Mouse (Mus musculus) embryonic stem cell, embryonic (primary cell): ENCODE measurements around the gene Abhd16a.

Source experiments
- CTCF ChIA-PET, 4 experiments: fragments of 300-600 bp in 2 of 4; fragments of 350-600 bp in 2 of 4; sonication (Branson Sonifier 250); formaldehyde crosslinking; loops; one replicate each; lab custom pipeline; 2022; ENCODE audit warnings: inconsistent platforms in 2 of 4; lab: Charles Lee
- POLR2A ChIA-PET, 4 experiments: fragments of 300-600 bp in 2 of 4; fragments of 350-600 bp in 2 of 4; sonication (Branson Sonifier 250); formaldehyde crosslinking; loops; one replicate each; lab custom pipeline; 2022; ENCODE audit warnings: antibody characterized with exemption in 4 of 4, inconsistent platforms in 1 of 4; lab: Charles Lee

Gene Abhd16a

DNA sequence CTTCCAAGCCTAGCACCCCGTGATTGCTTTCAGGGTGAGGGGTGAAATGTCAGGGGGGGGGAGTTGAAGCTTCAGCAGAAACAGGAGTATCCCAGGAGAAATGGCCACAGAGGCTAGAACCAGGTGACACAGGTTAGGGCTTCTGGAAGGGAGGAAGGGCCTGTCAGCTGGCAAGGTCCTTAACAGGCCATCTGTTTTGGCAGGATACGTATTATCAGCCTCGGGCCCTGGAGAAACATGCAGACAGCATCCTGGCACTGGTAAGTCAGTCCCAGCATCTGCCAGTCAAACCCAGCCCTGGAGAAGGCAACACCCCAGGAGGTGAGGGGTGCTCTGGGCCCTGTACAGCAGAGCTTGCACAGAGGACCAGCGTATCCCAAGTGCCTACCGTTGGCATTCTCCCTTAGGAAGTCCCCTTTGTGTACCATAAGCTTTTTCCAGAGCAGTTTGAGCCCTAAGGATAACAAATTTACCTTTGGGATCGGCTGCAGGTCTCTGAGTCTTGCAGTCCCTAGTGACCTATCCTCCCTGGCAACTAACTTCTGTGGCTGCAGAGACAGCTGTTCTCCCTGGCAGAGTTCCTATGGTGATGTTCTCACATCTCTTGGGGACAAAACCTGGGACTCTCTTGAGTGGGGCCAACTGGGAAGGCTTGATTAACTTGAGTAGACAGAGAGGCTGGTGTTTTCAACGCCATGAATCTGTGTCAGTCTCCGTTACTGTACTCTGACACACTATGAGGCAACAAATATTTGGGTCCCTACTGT, 1.3 kb downstream of the Abhd16a start:
- ChIA-PET CTCF (interaction anchor here in 2 of 4 experiments (0.7 to 1.1 kb wide), 2 partner anchors 78 to 79 kb away, joined by 3 read pairs; no protein-coding TSS in a partner anchor), POLR2A (interaction anchor here in 1 of 4 experiments (0.6 to 3.1 kb wide), 4 partner anchors 10 to 64 kb away, joined by 3 to 11 read pairs (median 4); partner anchors contain the start of genes Csnk2b, Gpank1 and Ly6g6e)

DNA sequence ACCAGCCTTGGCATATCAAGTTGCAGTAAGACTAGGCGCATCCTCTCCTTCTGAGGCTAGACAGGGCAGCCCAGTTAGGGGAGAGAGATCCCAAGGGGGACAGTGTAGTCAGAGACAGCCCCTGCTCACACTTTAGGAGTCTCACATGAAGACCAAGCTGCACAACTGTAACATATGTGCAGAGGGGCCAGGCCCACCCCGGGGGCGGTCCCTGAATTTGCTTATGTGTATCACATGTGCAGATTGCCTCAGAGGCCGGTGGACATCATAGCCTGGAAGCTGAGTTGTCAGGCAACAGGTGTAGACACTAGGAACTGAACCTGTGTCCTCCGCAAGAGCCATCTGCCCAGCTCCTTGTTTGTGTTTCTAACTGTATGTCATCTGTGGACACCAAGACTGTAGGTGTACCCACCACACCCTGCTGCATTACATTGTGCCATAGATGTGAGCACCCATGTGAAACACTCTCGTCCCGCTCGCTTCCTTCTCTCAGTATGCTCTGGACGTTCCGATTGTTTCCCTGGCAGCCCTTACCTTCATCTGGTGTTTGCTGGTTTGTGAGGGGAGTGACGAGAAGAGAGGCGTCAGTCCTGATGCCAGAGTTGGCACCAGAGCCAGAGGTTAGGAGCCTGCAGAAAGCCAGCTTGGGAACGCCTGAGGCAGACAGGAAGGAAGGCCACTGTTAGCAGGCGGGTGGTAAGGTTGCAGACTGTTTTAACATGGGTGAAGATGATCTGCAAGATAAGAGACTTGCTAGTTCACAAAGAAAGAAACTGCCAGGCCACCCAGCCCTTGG, 3.5 kb downstream of the Abhd16a start:
- ChIA-PET POLR2A (interaction anchor here in 2 of 4 experiments (0.5 to 1.5 kb wide), 3 partner anchors 14 to 140 kb away, joined by 3 read pairs; no protein-coding TSS in a partner anchor), CTCF (interaction anchor here in 2 of 4 experiments (0.6 to 1.0 kb wide), 2 partner anchors 76 kb away, joined by 3 read pairs; no protein-coding TSS in a partner anchor)

DNA sequence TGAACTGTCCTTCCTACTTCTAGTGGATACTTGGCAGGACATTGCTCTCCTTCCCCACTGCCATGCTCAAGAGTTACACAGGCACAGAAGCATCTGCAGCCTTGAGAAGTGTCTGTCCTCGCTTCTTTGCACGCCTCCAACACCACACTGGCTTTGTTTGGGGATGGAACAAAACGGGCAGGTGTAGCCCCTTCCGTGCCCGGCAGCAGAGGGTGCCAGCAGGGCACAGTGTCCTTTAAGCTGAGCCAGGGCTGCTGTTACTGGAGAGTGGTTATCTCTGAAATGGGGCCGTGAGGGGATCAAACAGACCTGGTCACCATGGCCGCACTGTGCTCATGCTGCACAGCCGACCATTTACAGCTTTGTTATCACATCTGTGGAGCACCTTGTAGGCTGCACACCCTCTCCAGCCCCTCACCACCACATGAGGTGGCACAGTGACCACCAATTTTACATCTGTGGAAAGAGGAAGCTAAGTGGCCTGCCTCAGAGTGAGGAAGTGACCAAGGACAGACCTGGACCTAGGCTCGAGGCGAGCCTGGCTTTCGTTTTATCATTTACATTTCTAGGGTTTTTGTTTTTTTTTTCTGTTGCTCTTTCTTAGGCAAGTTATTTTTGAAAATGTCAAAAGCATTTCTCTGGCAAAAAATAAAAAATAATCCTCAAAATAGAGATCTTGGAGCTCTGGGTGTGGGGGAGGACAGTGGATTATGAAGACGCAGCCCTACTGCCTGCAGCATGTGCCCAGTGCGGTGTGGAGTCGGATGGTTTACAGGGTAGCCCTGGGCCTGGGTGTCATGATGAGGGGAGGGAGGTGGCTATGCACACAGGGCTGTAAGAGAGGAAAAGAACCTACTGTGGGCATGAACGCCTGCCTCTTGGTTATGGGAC, 5.7 kb downstream of the Abhd16a start:
- POLR2A ChIA-PET, result interaction anchor here in 3 of 4 experiments (0.7 to 1.6 kb wide), 8 partner anchors 11 to 143 kb away, joined by 3 to 4 read pairs (median 3); partner anchors contain the start of genes Csnk2b (in 1 of the 3), Ddah2 (in 1 of the 3), Gpank1 (in 1 of the 3) and Ly6g6e (in 1 of the 3)
- CTCF ChIA-PET, result no interaction called here

DNA sequence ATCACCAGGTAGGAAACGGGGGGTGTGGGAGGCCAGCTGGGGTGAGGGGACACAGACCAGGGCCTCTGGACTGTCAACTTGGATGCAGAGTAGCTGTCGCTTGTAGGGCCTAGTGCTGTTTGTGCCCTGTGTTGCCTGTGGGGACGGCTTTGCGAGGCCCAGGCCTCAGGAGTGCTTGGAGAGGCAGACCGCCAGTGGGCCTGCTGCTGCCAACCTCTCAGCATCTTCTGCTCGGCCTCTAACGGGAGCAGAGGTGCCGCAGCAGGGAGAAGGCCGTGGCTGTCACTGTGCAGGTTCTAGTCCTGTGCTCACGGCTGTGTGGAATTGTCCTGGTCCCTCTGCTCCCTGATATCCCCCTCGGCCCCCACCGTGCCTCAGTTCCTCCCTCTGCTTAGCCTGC, 7.5 kb downstream of the Abhd16a start:
- CTCF ChIA-PET, result interaction anchor here in 2 of 4 experiments (0.6 to 4.6 kb wide), 21 partner anchors 9 to 667 kb away, joined by 3 to 28 read pairs (median 4); partner anchors contain the start of genes Gpank1 (in 2 of the 2), Abhd16a (in 1 of the 2), Ly6g6f (in 1 of the 2) and Msh5 (in 1 of the 2)
- POLR2A ChIA-PET, result interaction anchor here in 3 of 4 experiments (0.5 to 2.6 kb wide), 36 partner anchors 8 to 146 kb away, joined by 3 to 13 read pairs (median 5); partner anchors contain the start of genes D17H6S53E (in 2 of the 3), Ly6g6e (in 2 of the 3), Sapcd1 (in 2 of the 3) and Abhd16a (in 1 of the 3)

DNA sequence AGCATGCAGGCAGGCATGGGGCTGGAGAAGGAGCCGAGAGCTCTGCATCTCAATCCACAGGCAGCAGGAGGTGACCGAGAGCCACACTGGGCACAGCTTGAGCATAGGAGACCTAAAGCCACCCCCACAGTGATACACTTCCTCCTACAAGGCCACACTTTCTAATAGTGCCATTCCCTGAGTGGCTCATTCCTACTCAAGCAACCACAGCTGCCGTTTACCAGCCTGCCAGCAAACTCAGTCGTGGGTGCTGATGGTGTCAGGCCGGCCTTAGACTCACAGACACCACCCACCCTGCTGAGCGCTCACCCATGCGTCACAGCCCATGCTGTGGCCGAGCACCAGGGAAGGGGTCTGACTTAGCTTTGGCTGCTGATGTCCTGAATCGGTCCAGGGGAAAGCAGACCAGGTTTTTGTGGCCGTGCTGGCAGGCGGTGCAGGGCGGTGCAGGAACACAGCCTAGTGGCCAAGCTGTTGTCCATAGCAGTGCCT, 8.1 kb downstream of the Abhd16a start:
- CTCF ChIA-PET, result interaction anchor here in 2 of 4 experiments (0.6 to 4.6 kb wide), 23 partner anchors 8 to 666 kb away, joined by 3 to 28 read pairs (median 4); partner anchors contain the start of genes Gpank1 (in 2 of the 2), Abhd16a (in 1 of the 2), Ly6g5c (in 1 of the 2) and Ly6g6f (in 1 of the 2)
- POLR2A ChIA-PET, result interaction anchor here in 3 of 4 experiments (0.5 to 2.6 kb wide), 44 partner anchors 8 to 147 kb away, joined by 3 to 13 read pairs (median 4); partner anchors contain the start of genes D17H6S53E (in 2 of the 3), Ddx39b (in 2 of the 3), Ly6g6e (in 2 of the 3) and Sapcd1 (in 2 of the 3)

DNA sequence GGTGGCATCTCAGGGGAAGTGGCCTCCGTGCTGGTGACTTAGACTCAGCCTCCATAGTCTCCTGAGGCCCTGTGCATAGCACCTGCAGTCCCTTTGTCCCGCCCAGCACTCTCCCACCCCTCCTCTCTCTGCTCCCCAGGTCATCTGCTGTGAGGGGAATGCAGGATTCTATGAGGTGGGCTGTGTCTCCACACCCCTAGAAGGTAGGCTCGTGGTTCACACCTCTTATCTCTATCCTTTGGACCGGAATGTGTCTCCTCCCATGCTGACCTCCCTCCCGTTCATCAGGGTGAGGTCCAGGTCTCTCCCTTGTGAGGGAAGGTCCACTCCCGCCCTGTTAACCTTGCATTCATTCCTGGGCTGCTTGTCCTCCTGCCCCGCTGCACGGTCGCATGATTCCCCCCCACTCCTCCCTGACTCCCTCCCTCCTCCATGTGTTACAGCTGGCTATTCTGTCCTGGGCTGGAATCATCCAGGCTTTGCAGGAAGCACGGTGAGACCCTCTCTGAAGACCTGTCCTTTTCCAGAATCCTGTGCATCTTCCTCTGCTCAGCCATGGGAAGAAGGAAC, 11.2 kb downstream of the Abhd16a start:
- ChIA-PET POLR2A (interaction anchor here in 3 of 4 experiments (0.5 to 4.7 kb wide), 12 partner anchors 10 to 148 kb away, joined by 3 to 13 read pairs (median 4); partner anchors contain the start of genes Apom (in 1 of the 3), Clic1 (in 1 of the 3), D17H6S53E (in 1 of the 3) and Ddah2 (in 1 of the 3)), CTCF (interaction anchor here in 2 of 4 experiments (0.6 to 4.6 kb wide), 4 partner anchors 13 to 149 kb away, joined by 5 to 28 read pairs (median 6); partner anchors contain the start of genes Abhd16a (in 1 of the 2) and Ly6g6f (in 1 of the 2))

DNA sequence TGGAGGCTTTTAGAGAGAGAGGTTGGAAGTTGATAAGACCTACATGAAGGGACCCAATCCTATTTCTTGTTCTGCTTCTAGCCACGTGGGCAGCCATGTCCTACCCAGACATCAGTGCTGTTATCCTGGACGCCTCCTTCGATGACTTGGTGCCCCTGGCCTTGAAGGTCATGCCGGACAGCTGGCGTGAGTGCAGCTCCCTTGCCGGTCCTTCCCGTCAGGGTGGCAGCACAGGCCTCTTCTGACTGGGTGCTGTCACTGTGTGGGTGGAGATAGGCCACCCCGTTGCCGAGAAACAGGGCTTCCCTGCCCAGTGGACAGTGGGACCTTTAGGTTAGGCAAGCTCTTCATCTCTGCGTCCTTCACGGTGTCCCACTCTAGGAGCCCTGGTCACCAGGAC, 12.1 kb downstream of the Abhd16a start:
- ChIA-PET POLR2A (interaction anchor here in 3 of 4 experiments (0.7 to 4.7 kb wide), 11 partner anchors 10 to 148 kb away, joined by 3 to 13 read pairs (median 5); partner anchors contain the start of genes Apom (in 1 of the 3), Csnk2b (in 1 of the 3), D17H6S53E (in 1 of the 3) and Gpank1 (in 1 of the 3)), CTCF (interaction anchor here in 2 of 4 experiments (0.8 to 1.6 kb wide), 4 partner anchors 11 to 80 kb away, joined by 3 to 5 read pairs (median 4); no protein-coding TSS in a partner anchor)

DNA sequence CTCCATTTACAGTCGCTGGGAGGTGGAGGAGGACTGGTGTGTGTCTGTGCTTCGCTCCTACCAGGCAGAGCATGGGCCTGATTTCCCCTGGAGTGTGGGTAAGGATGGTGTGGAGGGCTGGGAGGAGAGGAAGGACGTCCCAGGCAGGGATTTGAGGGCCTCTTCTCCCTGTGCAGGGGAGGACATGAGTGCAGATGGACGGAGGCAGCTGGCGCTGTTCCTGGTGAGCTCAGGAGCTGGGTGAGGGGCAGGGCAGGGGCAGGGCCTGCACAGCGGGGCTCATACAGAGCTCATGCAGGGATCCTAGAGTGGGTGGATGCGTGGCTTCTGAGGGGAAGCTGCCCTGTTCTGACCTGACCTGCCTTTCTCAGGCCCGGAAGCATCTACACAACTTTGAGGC, 13.2 kb downstream of the Abhd16a start:
- ChIA-PET CTCF (interaction anchor here in 1 of 4 experiments (0.8 to 1.6 kb wide), 4 partner anchors 10 to 81 kb away, joined by 3 to 5 read pairs (median 4); no protein-coding TSS in a partner anchor), POLR2A (interaction anchor here in 2 of 4 experiments (0.6 to 4.7 kb wide), 12 partner anchors 9 to 150 kb away, joined by 3 to 13 read pairs (median 4); partner anchors contain the start of genes Apom (in 1 of the 2), Csnk2b (in 1 of the 2), Gpank1 (in 1 of the 2) and Msh5 (in 1 of the 2))

DNA sequence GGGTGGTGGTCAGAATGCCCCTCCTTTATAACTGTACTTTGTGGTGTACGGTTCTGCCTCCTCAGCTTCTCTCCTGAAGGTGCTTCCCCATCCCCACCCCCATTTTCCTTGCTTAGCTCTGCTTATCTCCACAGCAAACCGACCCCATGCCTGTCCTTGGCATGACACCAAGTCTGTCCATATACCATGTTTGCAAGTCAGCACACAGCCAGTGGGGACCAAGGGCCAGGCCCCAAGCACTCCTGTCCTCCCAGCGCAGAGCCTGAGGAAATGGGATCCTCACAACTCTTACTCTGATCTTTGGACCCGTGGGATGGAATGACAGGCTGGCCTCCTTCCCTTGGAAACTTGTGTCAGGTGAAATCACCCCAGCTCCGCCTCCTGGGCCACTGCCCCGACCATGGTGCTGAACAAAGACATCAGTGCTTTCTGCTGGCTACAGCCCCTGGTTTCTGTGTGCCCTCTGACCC, 14.2 kb downstream of the Abhd16a start:
- ChIA-PET CTCF (interaction anchor here in 1 of 4 experiments (1.4 to 1.6 kb wide), 2 partner anchors 11 to 82 kb away, joined by 3 to 5 read pairs; no protein-coding TSS in a partner anchor), POLR2A (interaction anchor here in 2 of 4 experiments (0.6 to 4.7 kb wide), 8 partner anchors 8 to 151 kb away, joined by 3 to 13 read pairs (median 4); partner anchors contain the start of genes Gpank1 (in 1 of the 2) and Ly6g5b (in 1 of the 2))

DNA sequence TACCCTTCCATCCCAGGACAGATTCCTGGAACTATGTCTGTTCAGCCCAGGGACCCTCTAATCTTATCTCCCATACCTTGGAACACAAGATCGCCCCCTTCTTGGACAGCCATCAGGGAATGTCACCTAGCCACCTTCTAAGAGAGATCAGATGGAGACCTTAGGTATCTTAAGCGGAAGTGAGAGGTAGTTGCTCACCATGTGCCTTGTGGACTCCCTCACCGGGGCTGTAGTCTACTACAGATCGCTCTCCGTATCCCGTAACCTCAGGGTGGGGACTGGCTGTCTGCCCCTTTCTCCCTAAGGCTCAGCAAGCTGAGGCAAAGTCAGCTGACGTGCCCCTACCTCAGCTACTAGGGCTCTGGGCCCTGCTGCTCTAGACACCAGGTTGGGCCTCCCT, 15.0 kb downstream of the Abhd16a start:
- POLR2A ChIA-PET, result interaction anchor here in 3 of 4 experiments (0.8 to 1.4 kb wide), 4 partner anchors 10 to 50 kb away, joined by 3 to 4 read pairs (median 3); partner anchors contain the start of genes Gpank1 (in 1 of the 3) and Ly6g6f (in 1 of the 3)
- CTCF ChIA-PET, result interaction anchor here in 2 of 4 experiments (0.6 to 3.3 kb wide), 2 partner anchors 83 kb away, joined by 3 to 16 read pairs; no protein-coding TSS in a partner anchor

DNA sequence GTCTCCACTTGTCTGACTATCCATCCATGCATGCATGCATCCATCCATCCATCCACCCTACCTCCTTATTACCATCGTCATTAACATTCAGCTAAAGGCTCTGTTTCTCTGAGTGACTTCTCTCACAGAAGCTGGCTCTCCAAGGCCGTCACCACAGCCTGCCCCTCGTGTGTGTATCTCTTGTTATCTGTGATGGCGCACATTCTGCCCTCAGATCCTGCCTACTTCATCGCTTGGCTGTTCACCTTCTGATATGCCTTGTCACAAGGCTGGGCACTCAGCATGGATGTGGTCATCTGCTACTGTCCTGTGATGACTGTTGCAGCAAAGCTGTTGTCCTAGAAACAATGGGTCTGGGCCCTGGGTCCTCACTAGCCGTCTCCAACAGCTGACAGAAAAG, 15.7 kb downstream of the Abhd16a start:
- ChIA-PET CTCF (interaction anchor here in 2 of 4 experiments (1.4 to 3.3 kb wide), 3 partner anchors 8 to 83 kb away, joined by 6 to 16 read pairs (median 10); no protein-coding TSS in a partner anchor), POLR2A (interaction anchor here (0.5 to 1.4 kb wide), 5 partner anchors 11 to 458 kb away, joined by 3 to 6 read pairs (median 4); partner anchors contain the start of genes Atf6b (in 1 of the 4) and Ly6g6f (in 1 of the 4))

DNA sequence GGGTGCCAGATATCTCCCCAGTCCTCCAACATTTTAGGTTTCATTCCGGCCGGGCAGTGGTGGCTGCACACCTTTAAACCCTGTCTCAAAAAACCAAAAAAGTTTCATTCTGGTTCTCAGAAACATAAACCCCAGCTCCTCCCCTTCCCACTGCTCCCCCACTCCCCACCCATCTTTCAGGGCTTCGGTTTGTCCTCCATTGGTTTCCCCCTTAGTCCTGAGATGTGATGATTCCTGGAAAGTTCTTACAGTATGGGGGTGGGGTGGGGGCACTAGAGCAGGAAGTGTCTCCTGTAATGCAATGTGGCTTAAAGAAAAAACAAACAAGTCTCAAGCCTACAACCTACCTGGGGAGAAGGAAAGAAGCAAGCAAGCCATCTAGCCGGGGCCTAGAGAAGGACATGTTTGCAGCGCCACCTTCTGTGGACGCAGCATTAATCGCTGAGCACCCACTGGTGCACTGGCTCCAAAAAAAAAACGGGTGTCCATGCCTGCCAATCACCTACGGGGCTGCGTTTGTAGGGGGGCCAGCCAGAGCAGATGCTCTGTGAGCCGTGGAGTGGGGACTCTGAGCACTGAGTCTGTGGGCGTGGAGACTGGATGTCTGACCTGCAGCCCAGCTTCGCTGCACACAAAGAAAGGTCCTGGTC, 16.8 kb downstream of the Abhd16a start:
- CTCF ChIA-PET, result interaction anchor here in 3 of 4 experiments (0.7 to 3.3 kb wide), 6 partner anchors 9 to 408 kb away, joined by 3 to 16 read pairs (median 5); no protein-coding TSS in a partner anchor

DNA sequence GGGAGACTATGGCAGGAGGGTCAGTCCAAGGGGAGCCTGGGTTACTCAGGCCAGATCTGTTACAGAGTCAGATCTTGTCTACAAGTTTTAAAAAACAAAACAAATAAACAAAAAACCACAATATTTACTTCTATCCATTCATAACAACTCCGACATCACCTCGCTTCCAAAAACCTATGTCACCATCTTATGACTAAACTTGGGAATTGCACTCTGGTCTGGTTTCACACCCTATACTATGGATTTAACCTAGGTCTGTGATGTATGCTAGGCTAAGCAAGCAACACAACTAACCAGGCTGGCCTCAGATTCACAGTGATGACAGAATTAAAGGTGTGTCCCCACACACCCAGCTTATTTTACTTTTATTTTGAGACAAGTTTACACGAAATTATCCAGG, 17.5 kb downstream of the Abhd16a start:
- ChIA-PET POLR2A (interaction anchor here in 3 of 4 experiments (0.5 to 2.4 kb wide), 16 partner anchors 8 to 987 kb away, joined by 3 to 13 read pairs (median 3); partner anchors contain the start of genes Gpank1 (in 1 of the 3) and H2-DMa (in 1 of the 3)), CTCF (interaction anchor here in 2 of 4 experiments (0.7 to 3.3 kb wide), 5 partner anchors 85 to 408 kb away, joined by 3 to 16 read pairs (median 4); no protein-coding TSS in a partner anchor)

More for the DNA sequence above, 16.8 kb downstream of the Abhd16a start:
- POLR2A ChIA-PET, result interaction anchor here in 3 of 4 experiments (0.6 to 2.4 kb wide), 10 partner anchors 9 to 987 kb away, joined by 3 to 13 read pairs (median 4); partner anchors contain the start of genes Gpank1 (in 1 of the 3) and H2-DMa (in 1 of the 3)

DNA sequence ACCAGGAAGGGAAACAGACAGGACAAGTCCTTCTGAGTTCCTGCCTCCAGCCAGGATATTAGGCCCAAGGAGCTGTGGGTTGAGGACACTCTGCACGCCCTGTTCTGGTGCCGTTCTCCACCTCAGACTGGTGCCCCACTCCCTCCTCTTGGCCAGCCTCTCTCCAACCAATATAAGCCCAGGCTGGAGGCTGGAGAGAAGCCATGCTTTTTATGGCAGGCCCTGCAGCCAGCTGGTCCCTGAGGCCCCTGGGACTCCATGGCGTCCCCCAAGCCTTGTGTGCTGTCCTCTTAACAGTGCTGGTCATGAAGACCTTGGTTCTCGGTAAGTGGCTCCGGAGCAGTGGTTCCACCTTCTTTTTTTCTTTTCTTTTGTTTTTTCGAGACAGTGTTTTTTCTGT, 19.0 kb downstream of the Abhd16a start, which contains the start of gene Ly6g5c:
Gene Ly6g5c, plus strand, starts transcription at position 183 of the 400 bp plus-strand sequence.
- ChIA-PET POLR2A (interaction anchor here in 3 of 4 experiments (0.6 to 1.9 kb wide), 9 partner anchors 9 to 1152 kb away, joined by 3 to 10 read pairs (median 4); partner anchors contain the start of genes Csnk2b (in 1 of the 3) and Gpank1 (in 1 of the 3)), CTCF (interaction anchor here in 2 of 4 experiments (0.5 to 1.0 kb wide), 3 partner anchors 11 to 102 kb away, joined by 7 to 14 read pairs (median 8); no protein-coding TSS in a partner anchor)
